Mouse (Mus musculus): ENCODE measurements around the gene Timm29.
"Not testable (repeated sequence)": the region's sequence is repeated elsewhere in the genome, so short reads cannot be mapped to it uniquely, and the experiment has no call there.

Gene Timm29

GRCm38 (mm10) chr9:21585401-21585800, 7.1 kb upstream of the Timm29 start:
- DNase-seq: peak; percentile 82

- peak; percentile 94 for DNase-seq
These were observed 4.7 kb upstream of the Timm29 start for GRCm38 (mm10) chr9:21587678-21588349.

- DNase-seq: no peak
These were observed 4.2 kb upstream of the Timm29 start for GRCm38 (mm10) chr9:21588350-21588749.

- no peak for DNase-seq
These were observed 3.0 kb upstream of the Timm29 start for GRCm38 (mm10) chr9:21589538-21589937.

- DNase-seq: no peak
These were observed 1.2 kb upstream of the Timm29 start for GRCm38 (mm10) chr9:21591127-21591830.

GRCm38 (mm10) chr9:21591831-21592702, 455 bp upstream of the Timm29 start:
- DNase-seq: no peak

GRCm38 (mm10) chr9:21593122-21593721, 700 bp downstream of the Timm29 start:
- peak; percentile 94 for DNase-seq

GRCm38 (mm10) chr9:21594350-21594749, 1.8 kb downstream of the Timm29 start:
- DNase-seq: not testable (repeated sequence)

GRCm38 (mm10) chr9:21594838-21595237, 2.3 kb downstream of the Timm29 start:
- no peak for DNase-seq

- DNase-seq: no peak
These were observed 5.7 kb downstream of the Timm29 start for GRCm38 (mm10) chr9:21598198-21598597.

- DNase-seq: no peak
These were observed 7.7 kb downstream of the Timm29 start for GRCm38 (mm10) chr9:21600186-21600585.

GRCm38 (mm10) chr9:21601073-21601472, 8.6 kb downstream of the Timm29 start:
- no peak for DNase-seq

GRCm38 (mm10) chr9:21601722-21602399, 9.3 kb downstream of the Timm29 start:
- peak; percentile 96 for DNase-seq

GRCm38 (mm10) chr9:21604119-21604518, 11.6 kb downstream of the Timm29 start:
- no peak for DNase-seq

GRCm38 (mm10) chr9:21605865-21606264, 13.3 kb downstream of the Timm29 start:
- DNase-seq: no peak

- DNase-seq: no peak
These were observed 14.1 kb downstream of the Timm29 start for GRCm38 (mm10) chr9:21606648-21607047.

GRCm38 (mm10) chr9:21609861-21610260, 17.3 kb downstream of the Timm29 start:
- DNase-seq: no peak

GRCm38 (mm10) chr9:21614864-21615616, 22.5 kb downstream of the Timm29 start:
- no peak for DNase-seq

GRCm38 (mm10) chr9:21615617-21616231, 23.2 kb downstream of the Timm29 start, which contains the start of gene Smarca4:
Smarca4 (plus strand) TSS chr9:21616169.
- DNase-seq: peak; percentile 100

GRCm38 (mm10) chr9:21616232-21616781, 23.8 kb downstream of the Timm29 start:
- peak; percentile 99 for DNase-seq

- DNase-seq: peak; percentile 85
These were observed 24.5 kb downstream of the Timm29 start for GRCm38 (mm10) chr9:21617066-21617465.
